Mouse (Mus musculus) bone marrow macrophage, adult 2 months (primary cell): ENCODE measurements around the gene Atp6v0e. TPM values are rescaled to one million over a fixed set of nuclear protein-coding genes. Genes with fewer than 3 reads are reported as not detected.
A peak's percentile ranks its signal among the peaks of the same experiment; 100 is the strongest.

Experiments
- H3K27ac ChIP-seq: 2 replicates; pipeline ENCODE4 v1.5.1; 2012; ENCODE audit warnings: low read depth, low read length; ENCODE audit not compliant: insufficient read depth
- H3K4me1 ChIP-seq: 2 replicates; pipeline ENCODE4 v1.6.1; 2012; ENCODE audit warnings: low read length; ENCODE audit not compliant: control insufficient read depth, insufficient read depth
- H3K4me3 ChIP-seq: 2 replicates; pipeline ENCODE4 v1.5.1; 2012; ENCODE audit warnings: mild to moderate bottlenecking, low read length, moderate library complexity; ENCODE audit not compliant: insufficient read depth
- CTCF ChIP-seq: IDR thresholded peaks from 2 replicates; pipeline ENCODE4 v1.5.1; 2012; ENCODE audit warnings: low read depth, mild to moderate bottlenecking, low read length, moderate library complexity
- POLR2A ChIP-seq: IDR thresholded peaks from 2 replicates; pipeline ENCODE4 v1.6.1; 2012; ENCODE audit warnings: mild to moderate bottlenecking, low read depth, low read length, borderline replicate concordance
- polyA plus RNA-seq: library from polyadenylated mRNA; stranded (reverse); fragments of >200 nt; gene quantifications from 2 replicates; pipeline ENCODE4 v1.2.4, GENCODE M21; 2012; ENCODE audit not compliant: missing spikeins, insufficient read depth, insufficient read length

The Atp6v0e gene
- polyA plus RNA-seq, 1 experiment: 298 TPM

DNA sequence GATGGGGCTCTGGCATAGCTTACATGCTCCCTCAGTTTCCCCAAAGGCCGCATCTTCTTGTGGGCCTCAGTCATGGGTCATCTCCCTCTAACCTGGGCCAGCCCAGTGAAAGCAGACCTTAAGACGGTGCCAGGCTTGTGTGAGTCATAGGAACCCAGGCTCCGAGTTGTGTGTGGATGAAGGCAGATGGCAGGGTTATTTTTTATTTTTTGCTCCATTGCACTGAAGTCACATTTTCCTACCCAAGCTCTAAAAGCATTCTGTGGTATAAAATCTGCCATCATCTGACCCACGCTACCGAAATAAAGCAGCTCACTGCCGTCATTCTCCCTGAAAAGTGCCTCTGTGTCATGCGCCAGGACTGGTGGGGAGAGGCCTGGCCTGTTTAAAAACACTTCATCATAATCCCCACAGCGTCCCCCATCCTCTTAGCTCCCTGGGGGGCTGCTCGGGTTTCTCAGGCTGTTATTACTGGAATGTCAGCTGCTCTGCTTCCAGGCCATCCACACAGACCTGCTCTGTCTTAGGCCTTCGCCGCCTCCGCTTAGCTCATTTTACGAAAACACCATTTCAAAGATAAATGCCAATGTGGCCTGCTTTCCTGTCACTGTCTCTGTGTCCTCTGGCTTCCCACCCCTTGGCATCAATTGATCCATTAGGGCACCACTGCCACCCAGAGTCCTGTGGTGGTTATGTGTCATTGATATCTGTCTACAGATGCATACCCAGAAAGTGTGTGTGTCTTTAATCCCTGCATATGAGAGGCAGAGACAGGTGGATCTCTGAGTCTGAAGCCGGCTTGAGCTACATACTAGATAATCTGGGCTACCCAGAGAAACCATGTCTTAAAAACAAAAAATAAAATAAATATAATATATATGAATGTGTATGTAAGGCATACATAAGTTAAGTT is 12.3 kb upstream of the Atp6v0e start:
- H3K27ac ChIP-seq: no peak overlapping the region
- no peak overlapping the region for H3K4me3 ChIP-seq
- TF ChIP-seq CTCF (no peak), POLR2A (no peak)
- H3K4me1 ChIP-seq: no peaks in the 10 kb centered on the region

DNA sequence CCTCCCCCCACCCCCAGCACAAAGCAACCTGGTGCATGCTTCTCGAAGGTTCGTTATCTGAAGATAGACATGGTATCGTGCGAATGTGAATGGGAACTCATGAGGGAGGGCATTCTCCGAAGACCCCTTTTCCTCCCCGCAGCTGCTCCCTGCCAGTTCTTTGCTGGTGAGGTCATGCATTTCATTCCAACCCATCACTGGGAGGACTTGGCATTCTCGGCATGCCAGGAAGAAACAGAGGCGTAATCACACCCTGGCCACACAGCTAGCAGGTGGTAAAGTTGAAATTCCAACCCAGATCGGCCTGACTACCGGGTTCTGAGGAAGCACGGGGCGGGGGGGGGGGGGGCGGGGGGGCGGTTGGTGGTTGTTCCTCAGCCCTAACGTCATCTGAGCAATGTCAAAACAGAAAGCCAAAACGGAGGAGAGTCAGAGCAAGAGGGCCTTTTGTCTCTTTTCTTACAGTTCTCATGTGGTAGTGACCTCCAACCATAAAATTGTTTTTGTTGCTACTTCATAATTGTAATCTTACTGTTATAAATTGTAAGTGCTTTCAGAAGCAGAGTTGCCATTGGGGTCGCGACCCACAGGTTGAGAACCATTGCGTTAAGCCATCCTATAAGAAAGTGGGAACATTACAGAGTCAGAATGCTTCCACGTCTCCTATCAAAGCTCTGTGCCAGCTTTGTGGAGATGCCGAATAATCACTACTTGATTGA is 4.0 kb upstream of the Atp6v0e start:
- no peak overlapping the region for H3K4me3 ChIP-seq
- peaks cover 12% of the 10 kb centered on the region for H3K4me1 ChIP-seq
- H3K27ac ChIP-seq: no peak overlapping the region
- TF ChIP-seq CTCF (no peak), POLR2A (no peak)

DNA sequence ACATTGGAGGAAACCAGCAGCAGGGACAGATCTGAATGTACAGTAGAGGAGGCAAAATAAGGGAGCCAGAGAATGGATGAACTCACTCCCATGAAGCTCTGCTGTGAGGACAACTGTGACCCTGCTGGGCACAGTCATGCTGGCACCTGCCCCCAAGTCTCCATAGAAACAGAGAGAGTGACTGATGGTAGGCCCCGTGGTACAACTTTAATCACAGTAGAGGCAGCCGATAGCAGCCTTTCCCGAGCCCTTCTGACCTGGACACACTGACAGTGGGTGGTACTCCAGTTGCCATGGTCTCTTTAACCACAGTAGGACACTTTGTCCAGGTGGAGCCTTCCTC is 3.5 kb upstream of the Atp6v0e start:
- Histone ChIP-seq H3K4me1 (peaks cover 12% of the 10 kb centered on the region), H3K4me3 (no peak overlapping the region), H3K27ac (no peak overlapping the region)
- TF ChIP-seq POLR2A (no peak), CTCF (no peak)

- Histone ChIP-seq H3K4me1 (peaks cover 12% of the 10 kb centered on the region), H3K27ac (no peak overlapping the region), H3K4me3 (no peak overlapping the region)
- no peak for TF ChIP-seq POLR2A
- peak; percentile 55 for TF ChIP-seq CTCF
Measured at GRCm38 (mm10) chr17:26660192-26660912, 2.7 kb upstream of the Atp6v0e start.

DNA sequence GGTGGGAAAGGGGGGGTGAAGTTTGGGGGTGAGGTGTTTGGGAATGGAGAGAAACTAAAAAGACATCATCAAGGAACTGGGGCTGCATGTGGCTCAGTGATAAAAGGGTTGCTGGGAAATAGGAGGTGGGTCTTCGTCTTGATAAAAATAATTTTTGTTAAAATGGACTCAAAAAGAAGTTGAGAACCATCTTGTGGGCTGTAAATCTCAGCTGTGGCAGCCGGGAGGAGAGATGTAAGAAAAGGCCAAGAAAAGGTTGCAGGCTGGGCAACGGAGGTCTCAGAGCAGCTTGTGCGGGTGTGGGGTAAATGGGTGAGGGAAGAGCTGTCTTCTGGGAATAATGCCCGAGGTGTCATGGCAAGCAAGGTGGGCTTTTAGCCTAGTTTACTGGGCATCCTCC is 827 bp upstream of the Atp6v0e start:
- Histone ChIP-seq H3K27ac (no peak overlapping the region), H3K4me1 (peaks cover 12% of the 10 kb centered on the region), H3K4me3 (no peak overlapping the region)
- TF ChIP-seq POLR2A (no peak), CTCF (no peak)

GRCm38 (mm10) chr17:26665600-26665999 is 2.6 kb downstream of the Atp6v0e start:
- no peak overlapping the region for H3K4me3 ChIP-seq
- no peak for TF ChIP-seq POLR2A
- TF ChIP-seq CTCF: no peak
- peaks cover 12% of the 10 kb centered on the region for H3K4me1 ChIP-seq
- no peak overlapping the region for H3K27ac ChIP-seq

DNA sequence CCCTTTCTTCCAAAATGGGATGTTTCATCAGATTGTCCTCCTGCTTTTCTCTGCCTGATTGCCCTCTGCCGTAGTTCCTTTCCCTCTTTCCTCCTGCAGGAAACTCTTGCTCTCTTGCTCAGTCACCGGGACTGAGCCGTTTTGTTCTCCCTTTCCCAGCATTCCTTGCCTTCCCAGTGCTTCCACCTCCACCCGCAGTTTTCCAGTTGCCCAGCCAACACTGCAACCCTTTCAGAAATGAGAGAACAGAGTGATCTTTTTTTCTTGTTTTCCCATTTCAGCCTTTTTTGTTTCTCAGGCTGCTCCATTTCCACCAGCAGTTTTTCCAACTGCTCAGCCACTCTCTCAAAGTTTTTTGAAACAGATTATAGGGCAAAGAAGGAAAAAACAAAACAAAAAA is 8.2 kb downstream of the Atp6v0e start:
- peaks cover 2% of the 10 kb centered on the region; the same call in 1 of the 2 replicates for H3K4me1 ChIP-seq

GRCm38 (mm10) chr17:26675845-26676244 is 12.8 kb downstream of the Atp6v0e start:
- Histone ChIP-seq H3K4me3 (peak overlapping the region; percentile 95), H3K4me1 (peaks cover 16% of the 10 kb centered on the region), H3K27ac (no peak overlapping the region)
- TF ChIP-seq POLR2A (no peak), CTCF (no peak)

More for the DNA sequence above, 8.2 kb downstream of the Atp6v0e start:
- H3K4me3 ChIP-seq: no peak overlapping the region
- TF ChIP-seq POLR2A: no peak
- H3K27ac ChIP-seq: no peak overlapping the region

DNA sequence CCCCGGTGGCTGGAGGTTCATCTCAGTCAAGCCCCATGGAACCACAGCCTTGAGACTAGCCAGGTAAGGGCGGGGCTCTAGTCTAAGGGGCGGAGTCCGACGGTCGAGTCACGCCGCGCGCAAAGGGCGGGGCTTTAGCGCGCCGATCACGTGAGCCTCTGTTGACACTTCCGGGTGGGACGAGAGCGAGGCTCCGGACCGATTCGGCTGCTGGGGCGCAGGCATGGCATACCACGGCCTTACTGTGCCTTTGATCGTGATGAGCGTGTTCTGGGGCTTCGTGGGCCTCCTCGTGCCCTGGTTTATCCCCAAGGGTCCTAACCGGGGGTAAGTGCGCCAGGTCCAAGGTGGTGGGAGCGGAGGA is 13.2 kb downstream of the Atp6v0e start:
- Histone ChIP-seq H3K27ac (peak overlapping the region; percentile 92), H3K4me1 (peaks cover 16% of the 10 kb centered on the region), H3K4me3 (peak overlapping the region; percentile 95)
- TF ChIP-seq POLR2A (no peak), CTCF (no peak)
